Mouse (Mus musculus) midbrain, embryonic 16.5 days (tissue): Measurements from ENCODE around the gene Ap2m1. TPM values are rescaled to one million over a fixed set of nuclear protein-coding genes. Genes with fewer than 3 reads are reported as not detected.

ENCODE experiments used
- ATAC-seq: fragments of 200-750 bp; cut with Nextera tagmentation; 2 replicates; pipeline ENCODE4 v1.8.0; 2017; ENCODE audit warnings: moderate TSS enrichment
- H3K27ac ChIP-seq: fragments of 300-500 bp; sonication (generic); 2 replicates; pipeline ENCODE4 v1.5.1; 2014; ENCODE audit warnings: mild to moderate bottlenecking, low read length, mixed read lengths
- H3K27me3 ChIP-seq: fragments of 300-500 bp; sonication (generic); 2 replicates; pipeline ENCODE4 v1.6.1; 2014; ENCODE audit warnings: low read depth, low read length, mixed read lengths; ENCODE audit not compliant: control insufficient read depth, insufficient read depth
- H3K36me3 ChIP-seq: fragments of 300-500 bp; sonication (generic); 2 replicates; pipeline ENCODE4 v1.6.1; 2014; ENCODE audit warnings: mild to moderate bottlenecking, low read length, moderate library complexity, mixed read lengths; ENCODE audit not compliant: control insufficient read depth, insufficient read depth
- H3K4me1 ChIP-seq: fragments of 300-500 bp; sonication (generic); 2 replicates; pipeline ENCODE4 v1.6.1; 2014; ENCODE audit warnings: mild to moderate bottlenecking, low read length, mixed read lengths; ENCODE audit not compliant: control insufficient read depth, insufficient read depth
- H3K4me2 ChIP-seq: fragments of 300-500 bp; sonication (generic); 2 replicates; pipeline ENCODE4 v1.6.1; 2014; ENCODE audit warnings: mild to moderate bottlenecking, low read length, mixed read lengths
- H3K4me3 ChIP-seq: fragments of 300-500 bp; sonication (generic); 2 replicates; pipeline ENCODE4 v1.5.1; 2014; ENCODE audit warnings: low read depth, mild to moderate bottlenecking, low read length, moderate library complexity, mixed read lengths
- H3K9ac ChIP-seq: fragments of 300-500 bp; sonication (generic); 2 replicates; pipeline ENCODE4 v1.6.1; 2014; ENCODE audit warnings: low read depth, low read length, mixed read lengths
- H3K9me3 ChIP-seq: fragments of 300-500 bp; sonication (generic); replicated peaks from 2 replicates; pipeline ENCODE4 v1.6.1; 2014; ENCODE audit warnings: mild to moderate bottlenecking, low read length, mixed read lengths; ENCODE audit not compliant: control insufficient read depth, poor library complexity, severe bottlenecking
- WGBS: fragments of 180-500 bp; shearing (Covaris S2); extraction: QIAGEN DNeasy Blood & Tissue Kit; methylation state at CpG from one replicate; pipeline ENCODE4 v1.1.7; 2014; 5-methylcytosine and 5-hydroxymethylcytosine counted together
- polyA plus RNA-seq: library from polyadenylated mRNA; unstranded; fragments of >200 nt; fragmentation: Nextera tagmentation; extraction: Ambion mirVana; gene quantifications from 2 replicates; pipeline ENCODE4 v1.2.1, GENCODE M21; 2015

Ap2m1 gene
- polyA plus RNA-seq, 1 experiment from 2014 or later, result 1,416 TPM

- H3K27ac ChIP-seq, result peak overlapping the region; percentile 93
- WGBS, result 1% methylated on average over 26 of the region's 26 CpGs
- peak; percentile 53 for ATAC-seq
These were observed 18.1 kb upstream of the Ap2m1 start for GRCm38 (mm10) chr16:20517216-20517615.

DNA sequence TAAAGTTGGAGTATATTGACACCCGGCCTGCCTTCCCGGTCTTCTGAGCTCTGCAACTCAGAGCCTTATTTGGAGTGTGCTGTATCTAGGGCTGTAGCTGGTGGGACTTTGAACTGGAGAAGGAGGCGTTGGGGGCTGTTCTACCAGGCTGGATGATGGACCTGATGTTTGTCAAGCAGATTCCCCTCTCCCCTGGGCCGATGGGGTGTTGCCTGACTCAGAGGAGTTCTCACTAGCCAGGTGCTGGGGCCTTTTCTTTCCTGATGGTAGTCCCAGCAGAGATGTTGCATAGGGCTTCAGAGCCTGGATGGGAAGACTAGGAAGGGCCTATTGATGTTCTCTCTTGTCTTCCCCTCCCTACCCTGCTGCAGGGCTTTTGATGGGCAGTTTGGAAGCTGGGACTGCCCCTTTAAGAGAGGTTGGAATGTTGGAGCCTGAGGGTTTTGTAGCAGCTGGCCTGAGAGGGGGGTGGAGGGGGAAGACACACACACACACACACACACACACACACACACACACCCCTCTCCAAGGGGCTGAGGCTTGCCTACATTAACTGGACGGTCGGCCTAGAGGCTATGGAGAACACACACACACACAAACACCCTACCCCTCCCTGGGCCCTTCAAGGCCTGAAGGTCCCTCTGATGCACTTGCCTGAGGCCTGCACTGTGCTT is 17.4 kb upstream of the Ap2m1 start:
- Histone ChIP-seq H3K9me3 (no peaks in the 10 kb centered on the region), H3K4me3 (peak overlapping the region; percentile 95), H3K4me2 (peak overlapping the region; percentile 85), H3K36me3 (no peaks in the 10 kb centered on the region), H3K27ac (peak overlapping the region; percentile 93), H3K27me3 (no peaks in the 10 kb centered on the region), H3K9ac (peak overlapping the region; percentile 98), H3K4me1 (peaks cover 26% of the 10 kb centered on the region)
- 0% methylated on average over 6 of the region's 6 CpGs for WGBS
- ATAC-seq, result peak; percentile 17; the same call in 1 of the 2 replicates

More at GRCm38 (mm10) chr16:20517216-20517615, 18.1 kb upstream of the Ap2m1 start:
- H3K4me3 ChIP-seq, result peak overlapping the region; percentile 95
- H3K4me1 ChIP-seq, result peaks cover 26% of the 10 kb centered on the region
- no peaks in the 10 kb centered on the region for H3K27me3 ChIP-seq
- H3K4me2 ChIP-seq, result peak overlapping the region; percentile 85
- peak overlapping the region; percentile 98 for H3K9ac ChIP-seq
- H3K9me3 ChIP-seq, result no peaks in the 10 kb centered on the region
- H3K36me3 ChIP-seq, result no peaks in the 10 kb centered on the region

- ATAC-seq, result no peak
- Histone ChIP-seq H3K4me1 (peaks cover 10% of the 10 kb centered on the region), H3K36me3 (peaks cover 47% of the 10 kb centered on the region), H3K4me2 (no peak overlapping the region), H3K27me3 (no peaks in the 10 kb centered on the region), H3K9me3 (no peaks in the 10 kb centered on the region), H3K9ac (no peak overlapping the region), H3K27ac (no peak overlapping the region), H3K4me3 (no peak overlapping the region)
- 85% methylated on average over 10 of the region's 10 CpGs for WGBS
These were observed 11.4 kb upstream of the Ap2m1 start for GRCm38 (mm10) chr16:20523886-20524285.

- ATAC-seq, result no peak
- H3K9ac ChIP-seq, result no peak overlapping the region
- no peak overlapping the region for H3K27ac ChIP-seq
- H3K36me3 ChIP-seq, result peaks cover 64% of the 10 kb centered on the region
- no peaks in the 10 kb centered on the region for H3K4me1 ChIP-seq
- H3K4me3 ChIP-seq, result no peak overlapping the region
- no peaks in the 10 kb centered on the region for H3K9me3 ChIP-seq
- no peaks in the 10 kb centered on the region for H3K27me3 ChIP-seq
- no peak overlapping the region for H3K4me2 ChIP-seq
- WGBS, result 91% methylated on average over 5 of the region's 5 CpGs
These were observed 6.5 kb upstream of the Ap2m1 start for GRCm38 (mm10) chr16:20528779-20529178.

GRCm38 (mm10) chr16:20529375-20529774 is 5.9 kb upstream of the Ap2m1 start:
- no peaks in the 10 kb centered on the region for H3K9me3 ChIP-seq
- H3K9ac ChIP-seq, result no peak overlapping the region
- no peak for ATAC-seq
- no peak overlapping the region for H3K4me3 ChIP-seq
- peaks cover 58% of the 10 kb centered on the region for H3K36me3 ChIP-seq
- WGBS, result 56% methylated on average over 1 of the region's 1 CpGs
- no peak overlapping the region for H3K27ac ChIP-seq
- H3K4me2 ChIP-seq, result no peak overlapping the region
- H3K27me3 ChIP-seq, result no peaks in the 10 kb centered on the region
- no peaks in the 10 kb centered on the region for H3K4me1 ChIP-seq

- Histone ChIP-seq H3K4me3 (no peak overlapping the region), H3K4me2 (no peak overlapping the region), H3K36me3 (peaks cover 50% of the 10 kb centered on the region), H3K27me3 (no peaks in the 10 kb centered on the region), H3K9me3 (no peaks in the 10 kb centered on the region), H3K9ac (no peak overlapping the region), H3K4me1 (no peaks in the 10 kb centered on the region), H3K27ac (no peak overlapping the region)
- 95% methylated on average over 19 of the region's 20 CpGs for WGBS
- ATAC-seq, result no peak
These were observed 4.3 kb upstream of the Ap2m1 start for GRCm38 (mm10) chr16:20530941-20531340.

GRCm38 (mm10) chr16:20534617-20535295 is 522 bp upstream of the Ap2m1 start:
- H3K36me3 ChIP-seq, result peaks cover 22% of the 10 kb centered on the region
- no peak overlapping the region for H3K27ac ChIP-seq
- peak overlapping the region; percentile 7; the same call in 1 of the 2 replicates for H3K4me2 ChIP-seq
- H3K9ac ChIP-seq, result no peak overlapping the region
- H3K4me1 ChIP-seq, result peaks cover 25% of the 10 kb centered on the region
- no peaks in the 10 kb centered on the region for H3K9me3 ChIP-seq
- 46% methylated on average over 10 of the region's 10 CpGs for WGBS
- H3K4me3 ChIP-seq, result no peak overlapping the region
- no peaks in the 10 kb centered on the region for H3K27me3 ChIP-seq
- no peak for ATAC-seq

DNA sequence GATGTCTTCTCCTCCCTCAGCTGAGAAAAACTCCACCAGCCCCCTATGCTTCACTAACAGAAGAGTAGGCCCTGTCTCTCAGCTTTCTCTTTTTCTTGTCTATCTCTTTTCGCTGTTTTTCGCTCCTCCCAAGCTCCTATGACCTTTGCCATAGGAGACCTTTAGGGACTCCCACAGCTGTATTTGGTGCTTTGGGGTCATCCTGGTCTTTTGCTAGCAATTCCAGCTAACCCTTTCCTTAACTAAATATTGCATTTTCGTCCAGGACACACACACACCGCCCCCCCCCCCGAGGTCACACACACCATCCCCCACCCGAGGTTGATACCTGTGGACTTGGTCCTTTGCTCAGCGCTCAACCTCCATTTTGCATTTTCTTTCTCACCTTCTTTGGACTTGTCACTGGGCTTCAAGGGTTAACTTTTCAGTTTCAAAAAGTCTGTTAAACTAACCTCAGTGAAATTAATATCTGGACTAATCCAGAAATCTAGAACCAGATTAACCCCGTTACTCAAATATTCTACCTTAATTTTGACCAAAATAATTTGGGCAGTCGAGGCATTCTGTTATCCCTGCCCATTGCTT is 895 bp downstream of the Ap2m1 start:
- peaks cover 29% of the 10 kb centered on the region for H3K36me3 ChIP-seq
- H3K4me1 ChIP-seq, result peaks cover 25% of the 10 kb centered on the region
- H3K4me2 ChIP-seq, result peak overlapping the region; percentile 81
- no peaks in the 10 kb centered on the region for H3K27me3 ChIP-seq
- ATAC-seq, result no peak
- H3K9ac ChIP-seq, result peak overlapping the region; percentile 99
- H3K9me3 ChIP-seq, result no peaks in the 10 kb centered on the region
- WGBS, result 36% methylated on average over 9 of the region's 9 CpGs
- H3K4me3 ChIP-seq, result peak overlapping the region; percentile 88
- no peak overlapping the region for H3K27ac ChIP-seq

GRCm38 (mm10) chr16:20537071-20537471 is 1.8 kb downstream of the Ap2m1 start:
- Histone ChIP-seq H3K36me3 (peaks cover 30% of the 10 kb centered on the region), H3K9me3 (no peaks in the 10 kb centered on the region), H3K4me1 (peaks cover 25% of the 10 kb centered on the region), H3K9ac (peak overlapping the region; percentile 64), H3K27ac (no peak overlapping the region), H3K27me3 (no peaks in the 10 kb centered on the region), H3K4me2 (peak overlapping the region; percentile 81), H3K4me3 (peak overlapping the region; percentile 88)
- no peak for ATAC-seq
- 3% methylated on average over 5 of the region's 5 CpGs for WGBS
